Mouse (Mus musculus): ENCODE results near the gene Pi16. TPM values are rescaled to one million over a fixed set of nuclear protein-coding genes. Genes with fewer than 3 reads are reported as not detected.

Pi16 gene
- polyA plus RNA-seq, 1 experiment from 2014 or later: 2.2 TPM

GRCm38 (mm10) chr17:29273889-29274288 lies 43.6 kb upstream of the Pi16 start:
- ATAC-seq (peak; percentile 81), DNase-seq (peak; percentile 74)
- peak overlapping the region; percentile 80 for H3K27ac ChIP-seq (ENCODE audit: low read depth)
- H3K27me3 ChIP-seq (ENCODE audit: insufficient read depth, low read length): no peaks in the 10 kb centered on the region
- peak overlapping the region; percentile 63; the same call in 1 of the 2 replicates for H3K9ac ChIP-seq (replicated peaks)
- H3K9me3 ChIP-seq (ENCODE audit: low read length): no peaks in the 10 kb centered on the region
- H3K4me2 ChIP-seq (ENCODE audit: low read depth, low read length): peak overlapping the region; percentile 62
- H3K36me3 ChIP-seq (replicated peaks; ENCODE audit: insufficient read depth, low read length): peaks cover 12% of the 10 kb centered on the region
- TF ChIP-seq EP300 (IDR thresholded peaks at IDR 0.05; ENCODE audit: low read depth) (peak; percentile 53), CTCF (IDR thresholded peaks at IDR 0.05; ENCODE audit: low read depth) (no peak)
- H3K4me3 ChIP-seq (ENCODE audit: low read depth, low read length): peak overlapping the region; percentile 38
- peaks cover 23% of the 10 kb centered on the region for H3K4me1 ChIP-seq (ENCODE audit: insufficient read depth)
- WGBS (ENCODE audit: insufficient replicate concordance): 66% methylated on average over 11 of the region's 11 CpGs

- Histone ChIP-seq H3K9ac (replicated peaks) (no peak overlapping the region), H3K4me3 (ENCODE audit: low read depth, low read length) (no peak overlapping the region), H3K27me3 (ENCODE audit: insufficient read depth, low read length) (no peaks in the 10 kb centered on the region), H3K4me1 (ENCODE audit: insufficient read depth) (peaks cover 6% of the 10 kb centered on the region; the same call in 1 of the 2 replicates), H3K27ac (ENCODE audit: low read depth) (no peak overlapping the region), H3K36me3 (replicated peaks; ENCODE audit: insufficient read depth, low read length) (peaks cover 49% of the 10 kb centered on the region), H3K9me3 (ENCODE audit: low read length) (no peaks in the 10 kb centered on the region), H3K4me2 (ENCODE audit: low read depth, low read length) (no peak overlapping the region)
- TF ChIP-seq EP300 (IDR thresholded peaks at IDR 0.05; ENCODE audit: low read depth): no peak
- TF ChIP-seq CTCF (IDR thresholded peaks at IDR 0.05; ENCODE audit: low read depth): no peak
- DNase-seq (no peak), ATAC-seq (no peak)
- WGBS (ENCODE audit: insufficient replicate concordance): 79% methylated on average over 5 of the region's 5 CpGs
Measured at GRCm38 (mm10) chr17:29280422-29280821, 37.1 kb upstream of the Pi16 start.

- Histone ChIP-seq H3K9me3 (ENCODE audit: low read length) (no peaks in the 10 kb centered on the region), H3K27me3 (ENCODE audit: insufficient read depth, low read length) (no peaks in the 10 kb centered on the region), H3K4me2 (ENCODE audit: low read depth, low read length) (no peak overlapping the region), H3K4me1 (ENCODE audit: insufficient read depth) (peaks cover 6% of the 10 kb centered on the region; the same call in 1 of the 2 replicates), H3K36me3 (replicated peaks; ENCODE audit: insufficient read depth, low read length) (peaks cover 51% of the 10 kb centered on the region), H3K4me3 (ENCODE audit: low read depth, low read length) (no peak overlapping the region), H3K9ac (replicated peaks) (no peak overlapping the region), H3K27ac (ENCODE audit: low read depth) (no peak overlapping the region)
- TF ChIP-seq EP300 (IDR thresholded peaks at IDR 0.05; ENCODE audit: low read depth) (no peak), CTCF (IDR thresholded peaks at IDR 0.05; ENCODE audit: low read depth) (no peak)
- DNase-seq: no peak
- WGBS (ENCODE audit: insufficient replicate concordance): 79% methylated on average over 5 of the region's 5 CpGs
- no peak for ATAC-seq
Measured at GRCm38 (mm10) chr17:29281541-29281940, 35.9 kb upstream of the Pi16 start.

- Histone ChIP-seq H3K4me1 (ENCODE audit: insufficient read depth) (peaks cover 6% of the 10 kb centered on the region; the same call in 1 of the 2 replicates), H3K9me3 (ENCODE audit: low read length) (no peaks in the 10 kb centered on the region), H3K27me3 (ENCODE audit: insufficient read depth, low read length) (no peaks in the 10 kb centered on the region), H3K36me3 (replicated peaks; ENCODE audit: insufficient read depth, low read length) (peaks cover 58% of the 10 kb centered on the region), H3K4me2 (ENCODE audit: low read depth, low read length) (no peak overlapping the region), H3K27ac (ENCODE audit: low read depth) (no peak overlapping the region), H3K9ac (replicated peaks) (no peak overlapping the region), H3K4me3 (ENCODE audit: low read depth, low read length) (no peak overlapping the region)
- TF ChIP-seq EP300 (IDR thresholded peaks at IDR 0.05; ENCODE audit: low read depth) (no peak), CTCF (IDR thresholded peaks at IDR 0.05; ENCODE audit: low read depth) (no peak)
- no peak for DNase-seq
- WGBS (ENCODE audit: insufficient replicate concordance): 85% methylated on average over 21 of the region's 21 CpGs
- no peak for ATAC-seq
Measured at GRCm38 (mm10) chr17:29282216-29282952, 35.1 kb upstream of the Pi16 start.

- Histone ChIP-seq H3K9ac (replicated peaks) (no peak overlapping the region), H3K9me3 (ENCODE audit: low read length) (no peaks in the 10 kb centered on the region), H3K36me3 (replicated peaks; ENCODE audit: insufficient read depth, low read length) (peaks cover 59% of the 10 kb centered on the region), H3K27me3 (ENCODE audit: insufficient read depth, low read length) (no peaks in the 10 kb centered on the region), H3K4me2 (ENCODE audit: low read depth, low read length) (no peak overlapping the region), H3K4me3 (ENCODE audit: low read depth, low read length) (no peak overlapping the region), H3K4me1 (ENCODE audit: insufficient read depth) (peaks cover 13% of the 10 kb centered on the region), H3K27ac (ENCODE audit: low read depth) (no peak overlapping the region)
- WGBS (ENCODE audit: insufficient replicate concordance): 70% methylated on average over 7 of the region's 7 CpGs
- no peak for TF ChIP-seq EP300 (IDR thresholded peaks at IDR 0.05; ENCODE audit: low read depth)
- no peak for TF ChIP-seq CTCF (IDR thresholded peaks at IDR 0.05; ENCODE audit: low read depth)
- ATAC-seq (no peak), DNase-seq (no peak)
Measured at GRCm38 (mm10) chr17:29291793-29292192, 25.7 kb upstream of the Pi16 start.

- Histone ChIP-seq H3K4me3 (ENCODE audit: low read depth, low read length) (no peak overlapping the region), H3K27me3 (ENCODE audit: insufficient read depth, low read length) (no peaks in the 10 kb centered on the region), H3K9ac (replicated peaks) (no peak overlapping the region), H3K9me3 (ENCODE audit: low read length) (no peaks in the 10 kb centered on the region), H3K4me1 (ENCODE audit: insufficient read depth) (peaks cover 15% of the 10 kb centered on the region), H3K36me3 (replicated peaks; ENCODE audit: insufficient read depth, low read length) (peaks cover 66% of the 10 kb centered on the region), H3K27ac (ENCODE audit: low read depth) (no peak overlapping the region), H3K4me2 (ENCODE audit: low read depth, low read length) (no peak overlapping the region)
- ATAC-seq: no peak
- WGBS (ENCODE audit: insufficient replicate concordance): 66% methylated on average over 3 of the region's 3 CpGs
- DNase-seq: no peak
- TF ChIP-seq CTCF (IDR thresholded peaks at IDR 0.05; ENCODE audit: low read depth) (no peak), EP300 (IDR thresholded peaks at IDR 0.05; ENCODE audit: low read depth) (no peak)
Measured at GRCm38 (mm10) chr17:29292996-29293395, 24.5 kb upstream of the Pi16 start.
